Mouse (Mus musculus) stomach, postnatal 0 days (tissue): ENCODE measurements around the gene Zfp872. TPM values are rescaled to one million over a fixed set of nuclear protein-coding genes. Genes with fewer than 3 reads are reported as not detected.

Source experiments
- ATAC-seq: fragments of 200-750 bp; cut with Nextera tagmentation; 2 replicates; pipeline ENCODE4 v1.8.0; 2017; ENCODE audit not compliant: low FRiP score, low TSS enrichment
- DNase-seq: peaks from one replicate; pipeline ENCODE4 v3.0.0-alpha.2; 2016; ENCODE audit warnings: low spot score
- H3K27ac ChIP-seq: fragments of 300-500 bp; sonication (generic); replicated peaks from 2 replicates; pipeline ENCODE4 v1.5.1; 2014; ENCODE audit warnings: mild to moderate bottlenecking, control low read depth
- H3K27me3 ChIP-seq: fragments of 300-500 bp; sonication (generic); 2 replicates; pipeline ENCODE4 v1.6.1; 2014; ENCODE audit warnings: low read length; ENCODE audit not compliant: control insufficient read depth, insufficient read depth
- H3K36me3 ChIP-seq: fragments of 300-500 bp; sonication (generic); 2 replicates; pipeline ENCODE4 v1.6.1; 2014; ENCODE audit warnings: low read length, mixed read lengths; ENCODE audit not compliant: control insufficient read depth, insufficient read depth
- H3K4me1 ChIP-seq: fragments of 300-500 bp; sonication (generic); replicated peaks from 2 replicates; pipeline ENCODE4 v1.6.1; 2014; ENCODE audit warnings: antibody characterized with exemption; ENCODE audit not compliant: control insufficient read depth, insufficient read depth
- H3K4me2 ChIP-seq: fragments of 300-500 bp; sonication (generic); replicated peaks from 2 replicates; pipeline ENCODE4 v1.6.1; 2014; ENCODE audit warnings: low read depth, mild to moderate bottlenecking, control low read depth, moderate library complexity
- H3K4me3 ChIP-seq: fragments of 300-500 bp; sonication (generic); 2 replicates; pipeline ENCODE4 v1.5.1; 2014; ENCODE audit warnings: low read depth, low read length, control low read depth
- H3K9ac ChIP-seq: fragments of 300-500 bp; sonication (generic); 2 replicates; pipeline ENCODE4 v1.6.1; 2014; ENCODE audit warnings: mild to moderate bottlenecking, low read length, control low read depth, mixed read lengths
- H3K9me3 ChIP-seq: fragments of 300-500 bp; sonication (generic); 2 replicates; pipeline ENCODE4 v1.6.1; 2016; ENCODE audit warnings: low read length; ENCODE audit not compliant: control insufficient read depth
- CTCF ChIP-seq: IDR thresholded peaks from 2 replicates; pipeline ENCODE4 v1.5.1; 2016; ENCODE audit warnings: antibody characterized with exemption, low read depth, mild to moderate bottlenecking, moderate library complexity
- EP300 ChIP-seq: optimal IDR thresholded peaks from 2 replicates; pipeline ENCODE3; 2016; ENCODE audit warnings: antibody characterized with exemption
- WGBS: fragments of 180-500 bp; shearing (Covaris S2); extraction: QIAGEN DNeasy Blood & Tissue Kit; methylation state at CpG from one replicate; pipeline ENCODE4 v1.1.7; 2014; 5-methylcytosine and 5-hydroxymethylcytosine counted together
- polyA plus RNA-seq: library from polyadenylated mRNA; unstranded; fragments of >200 nt; fragmentation: Nextera tagmentation; extraction: Ambion mirVana; gene quantifications from 2 replicates; pipeline ENCODE4 v1.2.1, GENCODE M21; 2015

Zfp872 gene
- polyA plus RNA-seq, 1 experiment from 2014 or later: 0.47 TPM

DNA sequence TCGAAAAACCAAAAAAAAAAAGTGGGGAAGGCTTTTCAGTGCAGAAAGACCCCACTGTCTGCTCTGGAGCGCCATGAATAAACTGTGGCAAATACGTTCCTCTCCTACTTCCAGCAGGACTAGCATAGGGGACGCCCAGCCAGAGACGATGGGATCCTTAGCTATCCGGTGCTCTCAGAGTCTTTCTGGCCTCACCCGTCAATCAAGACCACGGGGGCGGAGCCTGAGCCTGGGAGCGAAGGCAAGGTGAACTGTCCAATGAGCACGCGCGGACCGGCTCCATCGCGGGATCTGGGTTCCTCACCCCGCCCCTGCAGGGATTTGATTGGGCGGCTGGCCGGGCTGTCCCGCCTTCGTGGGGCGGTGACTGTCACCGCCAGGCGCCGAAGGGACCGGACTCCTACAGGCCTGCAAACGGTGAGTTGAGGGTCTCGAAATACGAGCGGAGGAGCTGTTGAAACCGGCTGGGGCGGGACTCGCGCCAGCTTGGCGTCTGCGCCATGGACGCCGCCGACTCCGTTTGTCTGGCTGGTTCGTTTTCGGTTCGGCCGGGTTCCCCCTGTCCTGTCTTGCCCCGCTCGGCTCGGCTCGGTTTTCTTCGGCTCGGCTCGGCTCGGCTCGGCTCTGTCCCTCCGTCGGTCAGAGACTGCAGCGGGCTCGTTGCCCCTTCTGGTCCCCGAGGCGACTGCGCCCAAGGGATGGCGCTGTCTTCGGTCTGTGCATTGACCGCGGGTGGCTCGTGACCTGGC lies 31.2 kb upstream of the Zfp872 start, which contains the start of gene Pigyl:
Pigyl (plus strand) TSS at position 350 of the 749 bp plus-strand sequence.
- H3K9ac ChIP-seq: peak within 1 kb of the TSS; percentile 93
- no peaks in the 10 kb centered on the region for H3K27me3 ChIP-seq
- 0 out of 2 replicates have a peak, but pooled peaks cover 5% of the 10 kb centered on the region for H3K4me1 ChIP-seq
- H3K36me3 ChIP-seq: no peaks in the 10 kb centered on the region
- peak; percentile 99 for DNase-seq
- TF ChIP-seq EP300 (no peak), CTCF (peak; percentile 59)
- H3K4me3 ChIP-seq: peak within 1 kb of the TSS; percentile 65
- no peaks in the 10 kb centered on the region for H3K9me3 ChIP-seq
- peak; percentile 98 for ATAC-seq
- peak within 1 kb of the TSS; percentile 93 for H3K27ac ChIP-seq
- under 1% methylated on average over 65 of the region's 65 CpGs for WGBS
- peak within 1 kb of the TSS; percentile 72 for H3K4me2 ChIP-seq

GRCm38 (mm10) chr9:22157516-22158265 lies 30.2 kb upstream of the Zfp872 start:
- ATAC-seq (no peak), DNase-seq (no peak)
- Histone ChIP-seq H3K27me3 (no peaks in the 10 kb centered on the region), H3K4me3 (peak overlapping the region; percentile 65), H3K4me1 (0 out of 2 replicates have a peak, but pooled peaks cover 5% of the 10 kb centered on the region), H3K4me2 (peak overlapping the region; percentile 72), H3K27ac (peak overlapping the region; percentile 93; the same call in 1 of the 2 replicates), H3K9me3 (no peaks in the 10 kb centered on the region), H3K36me3 (no peaks in the 10 kb centered on the region), H3K9ac (peak overlapping the region; percentile 93)
- TF ChIP-seq EP300: no peak
- TF ChIP-seq CTCF: no peak
- WGBS: 68% methylated on average over 34 of the region's 34 CpGs

DNA sequence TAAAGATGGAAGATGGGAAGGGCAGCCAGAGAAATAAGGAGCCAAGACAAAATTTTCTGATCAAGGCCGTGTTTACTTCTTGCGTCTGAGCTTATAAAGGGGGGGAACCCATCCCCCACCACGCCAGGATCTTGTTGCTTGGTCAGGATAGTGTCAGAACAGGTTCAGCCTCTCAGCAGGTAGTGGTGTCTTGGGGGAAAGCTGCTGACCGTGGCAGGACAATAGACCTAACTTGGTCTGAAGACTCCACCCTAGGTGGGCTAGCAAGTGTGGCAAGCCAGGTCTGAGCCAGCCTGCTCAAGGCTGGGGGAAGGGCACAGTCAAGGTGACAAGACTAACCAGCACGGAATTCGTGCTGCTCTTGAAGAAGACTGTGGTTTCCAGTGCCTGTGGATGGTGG lies 26.6 kb upstream of the Zfp872 start:
- TF ChIP-seq EP300 (no peak), CTCF (no peak)
- Histone ChIP-seq H3K4me2 (no peak overlapping the region), H3K9ac (no peak overlapping the region), H3K4me3 (no peak overlapping the region), H3K27ac (no peak overlapping the region), H3K4me1 (0 out of 2 replicates have a peak, but pooled peaks cover 5% of the 10 kb centered on the region), H3K36me3 (no peaks in the 10 kb centered on the region), H3K9me3 (no peaks in the 10 kb centered on the region), H3K27me3 (no peaks in the 10 kb centered on the region)
- WGBS: 34% methylated on average over 6 of the region's 6 CpGs
- ATAC-seq (no peak), DNase-seq (no peak)

GRCm38 (mm10) chr9:22162305-22162704 lies 25.6 kb upstream of the Zfp872 start:
- 70% methylated on average over 9 of the region's 9 CpGs for WGBS
- Histone ChIP-seq H3K9ac (no peak overlapping the region), H3K27ac (no peak overlapping the region; the same call in 1 of the 2 replicates), H3K4me1 (0 out of 2 replicates have a peak, but pooled peaks cover 4% of the 10 kb centered on the region), H3K4me2 (no peak overlapping the region), H3K27me3 (no peaks in the 10 kb centered on the region), H3K9me3 (no peaks in the 10 kb centered on the region), H3K36me3 (no peaks in the 10 kb centered on the region), H3K4me3 (no peak overlapping the region)
- no peak for DNase-seq
- ATAC-seq: no peak
- TF ChIP-seq CTCF: no peak
- no peak for TF ChIP-seq EP300

DNA sequence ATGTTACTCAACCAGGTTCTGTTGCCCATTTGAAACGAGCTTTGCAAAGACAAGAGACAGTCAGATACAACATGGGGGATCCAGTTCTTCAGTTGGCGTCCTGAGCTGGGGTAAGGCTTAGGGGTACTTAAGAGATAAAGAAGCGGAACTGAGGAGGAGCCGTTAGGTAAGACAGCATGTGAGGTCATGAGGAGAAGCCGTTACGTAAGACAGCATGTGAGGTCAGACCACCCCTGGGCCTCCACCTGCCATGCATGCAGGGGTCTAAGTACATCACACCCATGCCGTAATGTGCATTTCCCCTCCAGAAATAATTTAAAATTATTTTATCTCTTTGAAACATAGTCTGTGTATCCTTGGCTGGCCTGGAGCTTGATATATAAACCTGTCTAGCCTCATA lies 25.0 kb upstream of the Zfp872 start:
- no peak overlapping the region for H3K4me3 ChIP-seq
- TF ChIP-seq EP300 (no peak), CTCF (no peak)
- H3K4me1 ChIP-seq: no peaks in the 10 kb centered on the region
- H3K9ac ChIP-seq: no peak overlapping the region
- no peak overlapping the region for H3K4me2 ChIP-seq
- DNase-seq (no peak), ATAC-seq (no peak)
- no peaks in the 10 kb centered on the region for H3K27me3 ChIP-seq
- H3K9me3 ChIP-seq: no peaks in the 10 kb centered on the region
- no peaks in the 10 kb centered on the region for H3K36me3 ChIP-seq
- H3K27ac ChIP-seq: no peak overlapping the region
- 91% methylated on average over 7 of the region's 7 CpGs for WGBS
